Mouse (Mus musculus): ENCODE measurements around the gene Lrrc4c. TPM values are rescaled to one million over a fixed set of nuclear protein-coding genes. Genes with fewer than 3 reads are reported as not detected.

The Lrrc4c gene
- total RNA-seq, 2 experiments from 2014 or later = 50.8 to 62.0 TPM

- peak in 1 of 2 experiments; percentile 43 for DNase-seq (ENCODE audit: low spot score in 2 of 2)
These were observed 1257.0 kb downstream of the Lrrc4c start for GRCm38 (mm10) chr2:97574921-97575320.

DNA sequence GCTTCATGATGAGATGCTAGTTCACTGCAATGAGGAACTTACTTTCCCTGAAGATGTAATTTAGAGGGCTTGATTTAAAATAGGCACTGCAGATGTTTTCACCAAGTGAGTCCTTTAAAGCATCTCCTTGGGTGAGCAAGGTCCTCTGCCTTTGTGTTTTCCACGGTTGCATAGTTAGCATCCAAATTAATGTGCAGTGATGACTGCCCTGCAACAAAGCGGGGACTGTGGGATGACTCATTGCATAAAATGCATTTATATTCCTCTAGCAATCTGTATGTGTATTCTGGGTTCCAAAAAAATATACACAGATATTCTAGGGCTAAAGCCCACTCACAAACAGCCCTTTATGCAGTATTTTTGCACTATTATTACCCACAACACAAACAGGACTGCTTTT lies 1263.2 kb downstream of the Lrrc4c start:
- DNase-seq (ENCODE audit: low spot score in 2 of 2) = no peak

DNA sequence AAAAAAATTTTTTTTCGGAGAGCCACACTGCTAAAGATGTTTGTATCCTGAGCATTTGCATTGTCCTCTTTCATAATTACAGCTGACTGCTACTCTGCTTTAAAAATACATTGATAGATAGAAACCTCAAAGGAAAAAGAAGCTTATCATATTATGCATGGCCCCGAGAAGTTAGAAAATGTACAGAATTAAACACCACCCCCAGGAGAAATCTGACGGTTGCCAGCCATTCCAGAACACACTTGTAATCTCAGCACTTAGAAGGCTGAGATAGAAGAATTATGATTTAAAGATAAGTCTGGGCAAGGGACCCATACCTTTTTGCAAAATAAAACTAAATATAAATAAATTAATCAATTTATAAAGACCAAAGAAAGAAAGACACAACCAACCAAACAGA lies 1268.4 kb downstream of the Lrrc4c start:
- DNase-seq (ENCODE audit: low spot score in 2 of 2) = no peak

- no peak for DNase-seq (ENCODE audit: low spot score in 2 of 2)
These were observed 1272.6 kb downstream of the Lrrc4c start for GRCm38 (mm10) chr2:97590563-97590962.

GRCm38 (mm10) chr2:97604182-97604581 lies 1286.2 kb downstream of the Lrrc4c start:
- no peak for DNase-seq (ENCODE audit: low spot score in 2 of 2)

GRCm38 (mm10) chr2:97604688-97605215 lies 1286.8 kb downstream of the Lrrc4c start:
- no peak for DNase-seq (ENCODE audit: low spot score in 2 of 2)

DNA sequence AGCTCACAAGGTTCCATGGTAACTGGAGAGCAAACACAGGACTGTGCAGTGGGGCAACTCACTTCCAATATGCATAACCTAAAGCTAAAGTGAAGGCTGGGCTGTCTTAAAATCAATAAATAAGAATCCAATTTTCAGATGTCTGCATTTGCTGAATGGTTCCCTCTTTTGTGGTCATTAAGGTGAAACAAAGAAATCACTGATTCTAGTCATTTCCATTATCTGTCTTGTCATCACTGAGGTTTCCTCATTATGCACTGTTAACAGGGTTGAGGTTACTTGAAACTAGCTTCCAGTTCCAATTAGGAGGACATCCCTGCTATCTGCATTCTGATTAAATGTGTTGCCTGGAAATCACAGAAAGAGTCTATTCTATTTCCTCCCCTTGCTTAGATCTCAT lies 1291.5 kb downstream of the Lrrc4c start:
- no peak for DNase-seq (ENCODE audit: low spot score in 2 of 2)

DNA sequence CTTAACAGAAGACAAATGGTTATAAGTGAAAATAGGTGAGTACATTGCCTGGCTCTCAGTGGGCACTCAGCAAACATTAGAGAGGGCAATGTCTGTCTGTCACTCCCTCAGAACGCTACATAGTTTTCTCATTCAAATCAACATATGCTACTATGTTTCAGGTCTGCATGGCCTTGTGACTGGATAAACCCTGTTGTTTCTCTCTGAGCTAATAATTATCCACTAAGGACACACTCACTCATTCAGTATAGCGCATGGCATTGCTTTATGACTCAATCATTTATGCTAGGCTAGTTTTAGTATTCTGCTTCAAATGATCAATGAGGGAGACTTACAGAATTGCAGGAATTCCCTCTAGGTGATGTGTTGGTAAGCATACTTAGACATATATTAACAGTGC lies 1292.6 kb downstream of the Lrrc4c start:
- no peak for DNase-seq (ENCODE audit: low spot score in 2 of 2)

DNA sequence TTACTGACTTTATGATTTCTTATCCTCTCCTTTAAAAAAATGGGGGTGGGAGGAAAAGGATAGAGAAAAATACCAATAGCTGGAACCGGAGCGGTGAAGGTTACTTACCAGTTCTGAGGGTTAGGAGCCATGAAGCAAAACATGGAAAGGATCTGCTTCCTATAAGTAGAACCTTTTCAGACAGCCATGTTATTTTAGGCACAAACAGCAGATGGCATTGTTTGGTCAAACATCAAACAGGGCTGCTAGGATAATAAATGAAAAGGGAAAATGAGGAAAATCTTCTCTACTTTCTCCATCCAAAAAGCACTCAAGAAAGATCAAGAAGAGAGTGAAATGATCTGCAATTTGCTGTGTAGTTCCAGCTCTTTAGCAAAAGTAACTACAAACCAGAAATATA lies 1296.8 kb downstream of the Lrrc4c start:
- peak in 1 of 2 experiments; percentile 28 for DNase-seq (ENCODE audit: low spot score in 2 of 2)

DNA sequence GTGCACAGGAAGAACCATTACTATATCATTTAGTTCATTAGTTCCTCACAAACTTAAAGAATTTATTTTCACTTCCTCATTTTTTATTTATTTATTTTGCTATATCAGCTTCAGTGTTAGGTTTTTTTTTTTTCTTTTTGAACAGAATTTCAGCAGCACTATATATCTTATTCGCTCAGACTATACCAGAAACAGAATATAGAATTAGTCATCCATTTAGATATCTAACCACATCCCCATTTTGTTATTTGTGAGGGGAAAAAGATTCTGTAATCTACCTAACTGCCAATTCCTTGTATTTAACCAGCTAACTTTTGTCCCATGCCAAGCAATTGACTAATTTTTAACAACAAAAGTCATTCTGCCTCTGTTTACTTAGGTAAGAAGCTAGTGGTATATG lies 1300.6 kb downstream of the Lrrc4c start:
- DNase-seq (ENCODE audit: low spot score in 2 of 2) = no peak

DNA sequence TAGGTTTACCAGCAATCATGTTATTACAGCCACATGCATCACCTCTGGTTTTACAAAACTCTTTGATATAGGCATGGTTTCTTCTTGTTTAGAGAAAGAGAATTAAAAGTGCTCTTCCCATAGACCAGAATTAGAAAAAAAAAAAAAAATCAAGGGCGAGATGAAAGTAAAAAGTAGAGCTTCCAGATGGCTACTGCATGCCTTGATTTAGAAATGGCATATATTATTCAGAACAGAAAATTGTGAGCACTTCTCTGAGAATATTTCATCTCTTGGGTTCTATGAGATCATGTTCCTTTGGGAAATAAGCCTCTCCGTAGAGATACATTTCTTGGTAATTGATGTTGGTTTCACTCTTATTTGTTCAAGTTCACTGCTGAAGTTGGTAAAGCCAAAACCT lies 1322.0 kb downstream of the Lrrc4c start:
- DNase-seq (ENCODE audit: low spot score in 2 of 2) = no peak

GRCm38 (mm10) chr2:97641661-97642060 lies 1323.7 kb downstream of the Lrrc4c start:
- no peak for DNase-seq (ENCODE audit: low spot score in 2 of 2)

DNA sequence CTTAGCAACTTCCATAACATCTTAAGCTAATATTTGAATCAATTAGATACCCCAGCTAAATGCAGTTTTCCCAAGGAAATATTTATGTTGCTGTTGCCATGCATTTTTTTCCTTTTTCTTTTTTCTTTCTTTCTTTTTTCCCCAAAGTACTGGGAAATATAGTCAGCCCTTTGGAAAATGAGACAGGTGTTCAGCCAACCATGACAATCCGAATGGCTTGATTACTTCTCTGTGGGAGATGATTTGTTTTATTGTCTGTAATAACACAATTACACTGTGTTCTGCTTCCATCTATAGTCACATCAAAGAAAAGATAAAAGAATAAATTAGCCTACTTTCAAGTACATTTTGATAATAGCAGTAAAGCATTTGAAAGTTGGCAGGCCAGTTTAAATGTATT lies 1334.7 kb downstream of the Lrrc4c start:
- DNase-seq (ENCODE audit: low spot score in 2 of 2) = no peak

Small RNA genes within 50 kb of the gene (microRNA-seq; reads per million reads assigned to microRNA genes)
- gene Gm44320 = 0 reads per million in 2 experiments

All from layer of hippocampus, postnatal 14 days (tissue).